Mouse (Mus musculus) hindbrain, postnatal 0 days (tissue): ENCODE data around the gene Acsl6. TPM values are rescaled to one million over a fixed set of nuclear protein-coding genes. Genes with fewer than 3 reads are reported as not detected.
"Not testable (repeated sequence)": the region's sequence is repeated elsewhere in the genome, so short reads cannot be mapped to it uniquely, and the experiment has no call there.

Experiments used
- ATAC-seq: fragments of 200-750 bp; cut with Nextera tagmentation; 2 replicates; pipeline ENCODE4 v1.8.0; 2017; ENCODE audit warnings: mild to moderate bottlenecking, moderate TSS enrichment, moderate library complexity
- DNase-seq: peaks from one replicate; pipeline ENCODE4 v3.0.0-alpha.2; 2015; ENCODE audit warnings: low spot score
- H3K27ac ChIP-seq: fragments of 300-500 bp; sonication (generic); 2 replicates; pipeline ENCODE4 v1.5.1; 2014; ENCODE audit warnings: mild to moderate bottlenecking
- H3K27me3 ChIP-seq: fragments of 300-500 bp; sonication (generic); 2 replicates; pipeline ENCODE4 v1.6.1; 2014; ENCODE audit warnings: low read length, mixed read lengths; ENCODE audit not compliant: insufficient read depth
- H3K36me3 ChIP-seq: fragments of 300-500 bp; sonication (generic); 2 replicates; pipeline ENCODE4 v1.6.1; 2014; ENCODE audit warnings: low read length, mixed read lengths; ENCODE audit not compliant: insufficient read depth
- H3K4me1 ChIP-seq: fragments of 300-500 bp; sonication (generic); 2 replicates; pipeline ENCODE4 v1.6.1; 2014; ENCODE audit warnings: antibody characterized with exemption, low read length, mixed read lengths; ENCODE audit not compliant: insufficient read depth
- H3K4me2 ChIP-seq: fragments of 300-500 bp; sonication (generic); 2 replicates; pipeline ENCODE4 v1.6.1; 2014; ENCODE audit warnings: low read depth, mild to moderate bottlenecking, low read length, moderate library complexity, mixed read lengths
- H3K4me3 ChIP-seq: fragments of 300-500 bp; sonication (generic); 2 replicates; pipeline ENCODE4 v1.5.1; 2014; ENCODE audit warnings: low read length
- H3K9ac ChIP-seq: fragments of 300-500 bp; sonication (generic); replicated peaks from 2 replicates; pipeline ENCODE4 v1.6.1; 2014; ENCODE audit warnings: mild to moderate bottlenecking, low read length, moderate library complexity, mixed read lengths
- H3K9me3 ChIP-seq: fragments of 300-500 bp; sonication (generic); 2 replicates; pipeline ENCODE4 v1.6.1; 2016; ENCODE audit warnings: low read length, mixed read lengths
- CTCF ChIP-seq: IDR thresholded peaks from 2 replicates; pipeline ENCODE4 v1.5.1; 2016; ENCODE audit warnings: antibody characterized with exemption, control low read depth, low read depth
- WGBS: fragments of 180-500 bp; shearing (Covaris S2); extraction: QIAGEN DNeasy Blood & Tissue Kit; methylation state at CpG from one replicate; pipeline ENCODE4 v1.1.7; 2014; 5-methylcytosine and 5-hydroxymethylcytosine counted together
- polyA plus RNA-seq: library from polyadenylated mRNA; unstranded; fragments of >200 nt; fragmentation: Nextera tagmentation; extraction: Ambion mirVana; gene quantifications from 2 replicates; pipeline ENCODE4 v1.2.1, GENCODE M21; 2015
- total RNA-seq: library from RNA; depleted of rRNA; stranded (reverse); fragments of >200 nt; gene quantifications from 2 replicates; pipeline ENCODE4 v1.2.3, GENCODE M21; 2014

The Acsl6 gene
- total and polyA plus RNA-seq, 2 experiments from 2014 or later: 60.1 to 76.9 TPM

DNA sequence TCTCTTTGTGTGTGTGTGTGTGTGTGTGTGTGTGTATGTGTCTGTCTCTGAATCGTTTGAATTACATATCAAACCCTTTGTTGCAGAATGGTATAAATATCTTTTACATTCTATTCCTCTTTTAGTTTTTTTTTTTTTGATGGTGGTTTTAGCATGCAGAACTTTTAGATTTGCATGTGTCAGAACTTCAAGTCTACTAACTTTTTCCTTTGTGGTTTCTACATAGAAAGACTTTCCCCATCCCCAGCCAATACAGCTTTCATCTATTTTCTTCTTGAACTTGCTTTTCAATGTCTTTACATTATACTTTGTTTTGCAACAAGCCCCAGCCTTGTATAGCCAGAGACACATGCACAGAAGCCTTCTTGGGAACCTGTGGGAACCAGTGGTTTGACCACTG lies 6.9 kb upstream of the Acsl6 start:
- no peak overlapping the region for H3K4me3 ChIP-seq
- no peaks in the 10 kb centered on the region for H3K4me1 ChIP-seq
- no peaks in the 10 kb centered on the region for H3K36me3 ChIP-seq
- 0 out of 2 replicates have a peak, but pooled peaks cover 2% of the 10 kb centered on the region for H3K9me3 ChIP-seq
- TF ChIP-seq CTCF: no peak
- 96% methylated on average over 1 of the region's 1 CpGs for WGBS
- H3K4me2 ChIP-seq: no peak overlapping the region
- H3K27ac ChIP-seq: no peak overlapping the region
- no peak for ATAC-seq
- DNase-seq: no peak
- H3K9ac ChIP-seq: no peak overlapping the region
- no peaks in the 10 kb centered on the region for H3K27me3 ChIP-seq

DNA sequence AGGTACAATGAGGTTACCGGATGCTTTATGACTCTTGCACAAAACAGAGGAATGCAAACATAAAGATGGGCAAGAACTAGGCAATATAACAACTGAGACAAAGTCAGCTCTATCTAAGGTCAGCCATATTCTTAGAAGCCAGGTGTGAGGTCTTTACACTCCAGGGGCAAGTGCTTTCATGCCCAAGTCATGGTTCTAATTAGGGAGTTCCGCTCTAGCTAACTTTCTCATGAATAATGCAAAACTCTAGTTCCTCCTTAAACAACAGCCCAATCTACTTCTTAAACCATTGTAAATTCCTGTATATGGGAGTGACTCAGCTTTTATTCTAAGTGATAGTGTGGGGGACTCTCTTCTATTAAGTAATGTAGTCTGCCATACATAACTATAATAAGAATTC lies 6.1 kb upstream of the Acsl6 start:
- H3K27me3 ChIP-seq, H3K36me3 ChIP-seq, H3K27ac ChIP-seq, H3K9ac ChIP-seq, H3K4me2 ChIP-seq, H3K4me1 ChIP-seq, H3K9me3 ChIP-seq, DNase-seq, ATAC-seq, H3K4me3 ChIP-seq: not testable (repeated sequence)
- 82% methylated on average over 2 of the region's 2 CpGs for WGBS

DNA sequence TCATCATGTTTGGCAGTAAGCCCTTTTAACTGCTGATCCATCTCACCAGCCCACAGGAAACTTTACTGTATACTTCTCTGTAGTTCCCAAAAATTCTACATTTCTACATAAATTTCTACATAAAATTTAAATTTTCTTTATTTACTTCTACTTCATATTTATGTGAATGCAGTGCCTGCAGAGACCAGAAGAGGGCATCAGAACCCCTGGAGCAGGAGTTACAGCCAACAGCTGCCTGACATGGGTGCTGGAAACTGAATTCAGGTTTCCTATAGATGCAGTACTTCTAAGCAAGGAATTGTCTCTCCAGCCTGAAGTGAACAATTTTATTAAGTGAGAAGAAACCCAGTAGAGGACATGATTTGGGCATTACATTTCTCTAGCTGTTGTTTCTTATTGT lies 4.8 kb upstream of the Acsl6 start:
- Histone ChIP-seq H3K27me3 (no peaks in the 10 kb centered on the region), H3K27ac (no peak overlapping the region), H3K4me2 (no peak overlapping the region), H3K4me1 (peaks cover 6% of the 10 kb centered on the region), H3K4me3 (no peak overlapping the region), H3K36me3 (no peaks in the 10 kb centered on the region), H3K9me3 (0 out of 2 replicates have a peak, but pooled peaks cover 2% of the 10 kb centered on the region), H3K9ac (no peak overlapping the region)
- TF ChIP-seq CTCF: no peak
- DNase-seq (no peak), ATAC-seq (no peak)

DNA sequence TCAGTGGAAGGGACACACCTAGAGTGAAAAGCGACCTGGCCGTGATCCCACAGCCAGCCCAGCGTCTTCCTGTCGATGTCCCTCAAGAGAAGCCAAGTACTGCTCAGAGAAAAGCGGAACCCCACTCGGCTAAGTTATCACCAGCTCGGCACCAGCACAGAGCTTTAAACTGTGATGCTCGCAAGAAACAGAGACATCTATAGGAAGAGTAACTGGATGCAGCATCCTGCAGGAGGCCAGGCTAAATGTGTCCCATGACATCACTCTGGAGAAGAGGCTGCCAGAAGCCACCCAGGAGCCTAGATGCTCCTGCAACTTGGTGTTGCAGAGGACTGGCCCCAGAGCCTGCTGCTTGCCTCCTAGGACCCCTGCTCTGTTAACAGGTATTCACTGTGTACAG lies 1.6 kb upstream of the Acsl6 start:
- no peak for TF ChIP-seq CTCF
- H3K36me3 ChIP-seq: no peaks in the 10 kb centered on the region
- ATAC-seq (no peak), DNase-seq (no peak)
- no peak overlapping the region for H3K4me2 ChIP-seq
- WGBS: 89% methylated on average over 8 of the region's 8 CpGs
- H3K9ac ChIP-seq: no peak overlapping the region
- peaks cover 16% of the 10 kb centered on the region for H3K4me1 ChIP-seq
- H3K27me3 ChIP-seq: no peaks in the 10 kb centered on the region
- no peak overlapping the region for H3K4me3 ChIP-seq
- peak overlapping the region; percentile 83; the same call in 1 of the 2 replicates for H3K27ac ChIP-seq
- H3K9me3 ChIP-seq: 0 out of 2 replicates have a peak, but pooled peaks cover 2% of the 10 kb centered on the region

DNA sequence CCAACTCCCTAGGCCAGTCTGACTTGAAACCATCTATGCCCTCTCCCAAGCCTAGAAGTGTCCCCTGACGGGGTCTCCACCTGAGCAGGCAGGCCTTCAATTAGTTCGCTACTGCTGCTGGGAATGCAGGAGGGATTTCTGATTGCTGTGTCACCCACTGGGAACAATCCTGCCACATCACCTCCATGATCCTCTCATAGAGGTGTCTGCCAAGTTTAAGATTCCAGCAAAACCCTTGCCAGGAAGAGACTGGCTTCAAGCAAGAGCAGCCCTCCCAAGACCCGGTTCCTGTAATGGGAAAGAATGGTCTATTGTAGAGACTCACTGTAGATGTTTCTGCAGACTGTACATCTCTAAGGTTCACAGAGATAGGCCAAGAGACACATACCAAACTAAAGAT lies 992 bp upstream of the Acsl6 start:
- TF ChIP-seq CTCF: no peak
- DNase-seq: no peak
- H3K9me3 ChIP-seq: no peaks in the 10 kb centered on the region
- WGBS: 74% methylated on average over 3 of the region's 3 CpGs
- H3K9ac ChIP-seq: no peak overlapping the region
- H3K27me3 ChIP-seq: no peaks in the 10 kb centered on the region
- no peaks in the 10 kb centered on the region for H3K36me3 ChIP-seq
- H3K27ac ChIP-seq: peak overlapping the region; percentile 83; the same call in 1 of the 2 replicates
- H3K4me1 ChIP-seq: peaks cover 19% of the 10 kb centered on the region
- peak overlapping the region; percentile 69 for H3K4me2 ChIP-seq
- no peak for ATAC-seq
- H3K4me3 ChIP-seq: no peak overlapping the region

DNA sequence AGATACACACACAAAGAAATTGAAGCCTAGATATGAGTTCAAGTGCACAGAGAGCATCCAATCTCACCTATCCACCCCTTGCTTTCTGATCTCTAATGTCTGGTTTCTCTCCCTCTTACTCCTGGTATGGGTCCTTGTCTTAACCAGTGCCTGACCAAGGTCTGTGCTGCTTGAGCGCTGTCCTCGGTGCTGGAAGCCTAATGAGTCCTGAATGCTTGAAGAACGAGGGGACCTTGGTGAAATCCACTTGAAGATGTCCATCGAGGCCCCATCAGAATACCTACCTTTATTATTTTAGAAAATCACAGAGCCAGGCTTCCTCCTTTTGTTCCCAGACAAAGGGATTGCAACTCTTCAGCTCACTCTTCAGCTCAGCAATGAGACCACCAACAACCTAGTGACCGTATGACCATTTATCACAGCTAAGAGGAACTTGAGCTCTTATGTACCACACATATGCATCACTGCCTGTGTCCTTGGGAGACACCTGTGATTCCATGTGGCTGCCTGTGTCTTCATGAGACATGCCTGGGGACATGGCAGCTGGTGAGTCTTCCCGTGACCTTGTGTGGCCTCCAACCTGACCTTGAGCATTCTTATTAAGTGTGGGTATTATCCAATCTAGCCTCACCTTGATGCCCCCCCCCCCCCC lies 396 bp upstream of the Acsl6 start:
- H3K4me3 ChIP-seq: peak overlapping the region; percentile 81
- peak overlapping the region; percentile 83 for H3K27ac ChIP-seq
- no peaks in the 10 kb centered on the region for H3K36me3 ChIP-seq
- DNase-seq: peak; percentile 37
- no peaks in the 10 kb centered on the region for H3K9me3 ChIP-seq
- ATAC-seq: peak; percentile 14
- peak overlapping the region; percentile 69 for H3K4me2 ChIP-seq
- H3K27me3 ChIP-seq: no peaks in the 10 kb centered on the region
- H3K4me1 ChIP-seq: peaks cover 19% of the 10 kb centered on the region
- 13% methylated on average over 6 of the region's 6 CpGs for WGBS
- TF ChIP-seq CTCF: no peak
- H3K9ac ChIP-seq: peak overlapping the region; percentile 76

DNA sequence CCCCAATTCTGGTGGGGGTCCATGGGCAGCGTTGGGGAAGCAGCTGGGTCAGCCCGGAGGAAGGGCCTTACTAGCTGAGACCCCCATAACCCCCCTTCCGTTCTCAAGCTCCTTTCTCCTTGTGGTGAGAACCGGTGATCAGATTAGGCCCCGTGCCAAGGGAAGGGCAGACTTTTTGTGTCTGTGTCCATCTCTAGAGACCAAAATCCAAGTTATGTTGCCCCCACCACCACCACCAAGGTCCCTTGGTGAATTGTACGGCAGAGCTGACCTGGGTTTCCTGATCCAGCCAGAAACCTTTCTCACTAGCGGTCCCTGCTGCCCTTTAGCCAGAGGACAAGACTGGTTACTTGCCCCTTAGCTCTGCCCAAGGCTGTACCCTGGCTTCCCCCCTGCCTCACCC lies 874 bp downstream of the Acsl6 start:
- Histone ChIP-seq H3K4me2 (peak overlapping the region; percentile 69), H3K4me1 (peaks cover 19% of the 10 kb centered on the region), H3K4me3 (peak overlapping the region; percentile 81), H3K27ac (peak overlapping the region; percentile 83), H3K9ac (peak overlapping the region; percentile 76), H3K9me3 (no peaks in the 10 kb centered on the region), H3K27me3 (no peaks in the 10 kb centered on the region), H3K36me3 (no peaks in the 10 kb centered on the region)
- WGBS: 0% methylated on average over 7 of the region's 7 CpGs
- ATAC-seq (peak; percentile 36; the same call in 1 of the 2 replicates), DNase-seq (peak; percentile 63)
- TF ChIP-seq CTCF: no peak; the same call in 1 of the 2 replicates
